Mouse (Mus musculus) kidney, adult 18-20 months (tissue): ENCODE results near the gene Col1a2.
A peak's percentile ranks its signal among the peaks of the same experiment; 100 is the strongest.

ENCODE experiments used
- DNase-seq: peaks from one replicate; pipeline ENCODE4 v3.0.0; 2021

Gene Col1a2

GRCm38 (mm10) chr6:4504603-4505131 is at the start of gene Col1a2:
Col1a2 (plus strand) TSS chr6:4504814.
- no peak for DNase-seq

GRCm38 (mm10) chr6:4455518-4455917 is 49.1 kb upstream of the Col1a2 start:
- no peak for DNase-seq

GRCm38 (mm10) chr6:4455961-4456617 is 48.5 kb upstream of the Col1a2 start:
- DNase-seq = no peak

- DNase-seq = no peak
Observed at GRCm38 (mm10) chr6:4456691-4457447, 47.7 kb upstream of the Col1a2 start.

GRCm38 (mm10) chr6:4457555-4457996 is 47.0 kb upstream of the Col1a2 start:
- DNase-seq = peak; percentile 14

- no peak for DNase-seq
Observed at GRCm38 (mm10) chr6:4465320-4465719, 39.3 kb upstream of the Col1a2 start.

- DNase-seq = no peak
Observed at GRCm38 (mm10) chr6:4483577-4483936, 21.1 kb upstream of the Col1a2 start.

- no peak for DNase-seq
Observed at GRCm38 (mm10) chr6:4483937-4484601, 20.5 kb upstream of the Col1a2 start.

- no peak for DNase-seq
Observed at GRCm38 (mm10) chr6:4488349-4488748, 16.3 kb upstream of the Col1a2 start.

GRCm38 (mm10) chr6:4488966-4489365 is 15.6 kb upstream of the Col1a2 start:
- DNase-seq = no peak

- DNase-seq = peak; percentile 29
Observed at GRCm38 (mm10) chr6:4489366-4490245, 15.0 kb upstream of the Col1a2 start.

GRCm38 (mm10) chr6:4493666-4494065 is 10.9 kb upstream of the Col1a2 start:
- DNase-seq = no peak

GRCm38 (mm10) chr6:4496428-4496827 is 8.2 kb upstream of the Col1a2 start:
- DNase-seq = no peak

- DNase-seq = no peak
Observed at GRCm38 (mm10) chr6:4503106-4503505, 1.5 kb upstream of the Col1a2 start.

- DNase-seq = peak; percentile 21
Observed at GRCm38 (mm10) chr6:4505158-4505997, 764 bp downstream of the Col1a2 start.

GRCm38 (mm10) chr6:4506106-4506505 is 1.5 kb downstream of the Col1a2 start:
- DNase-seq = no peak

- DNase-seq = no peak
Observed at GRCm38 (mm10) chr6:4506791-4507190, 2.2 kb downstream of the Col1a2 start.

GRCm38 (mm10) chr6:4507323-4507722 is 2.7 kb downstream of the Col1a2 start:
- DNase-seq = no peak

- DNase-seq = no peak
Observed at GRCm38 (mm10) chr6:4508279-4508678, 3.7 kb downstream of the Col1a2 start.

GRCm38 (mm10) chr6:4509395-4509794 is 4.8 kb downstream of the Col1a2 start:
- DNase-seq = no peak

- no peak for DNase-seq
Observed at GRCm38 (mm10) chr6:4514671-4515070, 10.1 kb downstream of the Col1a2 start.

- no peak for DNase-seq
Observed at GRCm38 (mm10) chr6:4521031-4521430, 16.4 kb downstream of the Col1a2 start.
